Mouse (Mus musculus) embryonic facial prominence, embryonic 14.5 days (tissue): Measurements from ENCODE around the gene Hinfp. TPM values are rescaled to one million over a fixed set of nuclear protein-coding genes. Genes with fewer than 3 reads are reported as not detected.

Source experiments
- ATAC-seq: fragments of 200-750 bp; cut with Nextera tagmentation; 2 replicates; pipeline ENCODE4 v1.8.0; 2017; ENCODE audit warnings: low read depth, moderate number of reproducible peaks, moderate TSS enrichment
- DNase-seq: peaks from one replicate; pipeline ENCODE4 v3.0.0-alpha.2; 2015; ENCODE audit warnings: low spot score
- H3K27ac ChIP-seq: fragments of 300-500 bp; sonication (generic); replicated peaks from 2 replicates; pipeline ENCODE4 v1.5.1; 2014; ENCODE audit warnings: low read depth, mild to moderate bottlenecking, low read length, moderate library complexity
- H3K27me3 ChIP-seq: fragments of 300-500 bp; sonication (generic); replicated peaks from 2 replicates; pipeline ENCODE4 v1.6.1; 2014; ENCODE audit warnings: low read length; ENCODE audit not compliant: control insufficient read depth, insufficient read depth
- H3K36me3 ChIP-seq: fragments of 300-500 bp; sonication (generic); 2 replicates; pipeline ENCODE4 v1.6.1; 2014; ENCODE audit warnings: low read length, mixed read lengths; ENCODE audit not compliant: control insufficient read depth, insufficient read depth
- H3K4me1 ChIP-seq: fragments of 300-500 bp; sonication (generic); 2 replicates; pipeline ENCODE4 v1.6.1; 2014; ENCODE audit warnings: antibody characterized with exemption, low read length; ENCODE audit not compliant: control insufficient read depth, insufficient read depth
- H3K4me2 ChIP-seq: fragments of 300-500 bp; sonication (generic); 2 replicates; pipeline ENCODE4 v1.6.1; 2014; ENCODE audit warnings: low read depth, mild to moderate bottlenecking, low read length, moderate library complexity, mixed read lengths
- H3K4me3 ChIP-seq: fragments of 300-500 bp; sonication (generic); 2 replicates; pipeline ENCODE4 v1.5.1; 2014; ENCODE audit warnings: low read depth, mild to moderate bottlenecking, low read length
- H3K9ac ChIP-seq: fragments of 300-500 bp; sonication (generic); 2 replicates; pipeline ENCODE4 v1.6.1; 2014; ENCODE audit warnings: low read depth, mild to moderate bottlenecking, low read length, moderate library complexity, mixed read lengths
- H3K9me3 ChIP-seq: fragments of 300-500 bp; sonication (generic); 2 replicates; pipeline ENCODE4 v1.6.1; 2016; ENCODE audit warnings: low read length; ENCODE audit not compliant: control insufficient read depth
- WGBS: fragments of 180-500 bp; shearing (Covaris S2); extraction: QIAGEN DNeasy Blood & Tissue Kit; methylation state at CpG from one replicate; pipeline ENCODE4 v1.1.7; 2014; 5-methylcytosine and 5-hydroxymethylcytosine counted together
- polyA plus RNA-seq: library from polyadenylated mRNA; unstranded; fragments of >200 nt; fragmentation: Nextera tagmentation; extraction: Ambion mirVana; gene quantifications from 2 replicates; pipeline ENCODE4 v1.2.1, GENCODE M21; 2014

Hinfp gene
- polyA plus RNA-seq, 1 experiment from 2014 or later = 15.6 TPM

GRCm38 (mm10) chr9:44319887-44320798 is 14.7 kb upstream of the Hinfp start, which contains the start of gene C2cd2l:
C2cd2l (minus strand) TSS chr9:44320285.
- H3K27me3 ChIP-seq = no peaks in the 10 kb centered on the region
- peaks cover 17% of the 10 kb centered on the region for H3K36me3 ChIP-seq
- peak within 1 kb of the TSS; percentile 92 for H3K4me3 ChIP-seq
- peaks cover 13% of the 10 kb centered on the region for H3K4me1 ChIP-seq
- peak within 1 kb of the TSS; percentile 87 for H3K9ac ChIP-seq
- peak; percentile 98 for ATAC-seq
- H3K4me2 ChIP-seq = peak within 1 kb of the TSS; percentile 96
- no peaks in the 10 kb centered on the region for H3K9me3 ChIP-seq
- WGBS = under 1% methylated on average over 40 of the region's 67 CpGs
- peak; percentile 99 for DNase-seq
- peak within 1 kb of the TSS; percentile 70 for H3K27ac ChIP-seq

GRCm38 (mm10) chr9:44319105-44319886 is 13.8 kb upstream of the Hinfp start:
- H3K9ac ChIP-seq = peak overlapping the region; percentile 87
- 2% methylated on average over 23 of the region's 37 CpGs for WGBS
- H3K4me1 ChIP-seq = peaks cover 13% of the 10 kb centered on the region
- H3K36me3 ChIP-seq = peaks cover 26% of the 10 kb centered on the region
- peak overlapping the region; percentile 44 for H3K27ac ChIP-seq
- DNase-seq (peak; percentile 27), ATAC-seq (peak; percentile 2; the same call in 1 of the 2 replicates)
- H3K4me2 ChIP-seq = peak overlapping the region; percentile 96
- H3K27me3 ChIP-seq = no peaks in the 10 kb centered on the region
- peak overlapping the region; percentile 92 for H3K4me3 ChIP-seq
- H3K9me3 ChIP-seq = no peaks in the 10 kb centered on the region

GRCm38 (mm10) chr9:44318826-44319095 is 13.3 kb upstream of the Hinfp start:
- H3K9ac ChIP-seq = peak overlapping the region; percentile 87

GRCm38 (mm10) chr9:44318076-44318825 is 12.8 kb upstream of the Hinfp start:
- H3K9ac ChIP-seq = peak overlapping the region; percentile 87
- H3K27ac ChIP-seq = no peak overlapping the region
- H3K4me1 ChIP-seq = peaks cover 13% of the 10 kb centered on the region
- DNase-seq (no peak), ATAC-seq (no peak)
- no peaks in the 10 kb centered on the region for H3K27me3 ChIP-seq
- H3K36me3 ChIP-seq = peaks cover 36% of the 10 kb centered on the region
- H3K4me2 ChIP-seq = peak overlapping the region; percentile 96
- WGBS = 64% methylated on average over 5 of the region's 5 CpGs
- H3K9me3 ChIP-seq = no peaks in the 10 kb centered on the region
- peak overlapping the region; percentile 92; the same call in 1 of the 2 replicates for H3K4me3 ChIP-seq

More at GRCm38 (mm10) chr9:44318826-44319095, 13.3 kb upstream of the Hinfp start:
- peak overlapping the region; percentile 92 for H3K4me3 ChIP-seq
- H3K27me3 ChIP-seq = no peaks in the 10 kb centered on the region
- H3K9me3 ChIP-seq = no peaks in the 10 kb centered on the region
- no peak overlapping the region for H3K27ac ChIP-seq
- H3K36me3 ChIP-seq = peaks cover 31% of the 10 kb centered on the region
- peak overlapping the region; percentile 96 for H3K4me2 ChIP-seq
- DNase-seq = no peak
- H3K4me1 ChIP-seq = peaks cover 13% of the 10 kb centered on the region
- ATAC-seq = no peak
- 34% methylated on average over 3 of the region's 3 CpGs for WGBS

- no peak for ATAC-seq
- WGBS = 73% methylated on average over 4 of the region's 4 CpGs
- no peaks in the 10 kb centered on the region for H3K9me3 ChIP-seq
Measured at GRCm38 (mm10) chr9:44317452-44317851, 12.0 kb upstream of the Hinfp start.

GRCm38 (mm10) chr9:44314910-44315309 is 9.4 kb upstream of the Hinfp start:
- H3K36me3 ChIP-seq = peaks cover 52% of the 10 kb centered on the region
- H3K4me2 ChIP-seq = no peak overlapping the region
- no peak overlapping the region for H3K9ac ChIP-seq
- ATAC-seq (no peak), DNase-seq (no peak)
- H3K9me3 ChIP-seq = no peaks in the 10 kb centered on the region
- no peak overlapping the region for H3K4me3 ChIP-seq
- no peaks in the 10 kb centered on the region for H3K27me3 ChIP-seq
- H3K27ac ChIP-seq = no peak overlapping the region
- H3K4me1 ChIP-seq = peaks cover 13% of the 10 kb centered on the region
- 94% methylated on average over 18 of the region's 18 CpGs for WGBS

More at GRCm38 (mm10) chr9:44317452-44317851, 12.0 kb upstream of the Hinfp start:
- DNase-seq = no peak
- Histone ChIP-seq H3K36me3 (peaks cover 44% of the 10 kb centered on the region), H3K4me1 (peaks cover 13% of the 10 kb centered on the region), H3K4me2 (no peak overlapping the region), H3K4me3 (no peak overlapping the region), H3K27ac (no peak overlapping the region), H3K27me3 (no peaks in the 10 kb centered on the region), H3K9ac (no peak overlapping the region)

GRCm38 (mm10) chr9:44314257-44314547 is 8.7 kb upstream of the Hinfp start:
- Histone ChIP-seq H3K9ac (no peak overlapping the region), H3K4me3 (no peak overlapping the region), H3K9me3 (no peaks in the 10 kb centered on the region), H3K36me3 (peaks cover 52% of the 10 kb centered on the region), H3K4me1 (peaks cover 10% of the 10 kb centered on the region), H3K27me3 (no peaks in the 10 kb centered on the region), H3K27ac (no peak overlapping the region), H3K4me2 (no peak overlapping the region)
- DNase-seq (no peak), ATAC-seq (no peak)
- 76% methylated on average over 4 of the region's 4 CpGs for WGBS

- no peaks in the 10 kb centered on the region for H3K9me3 ChIP-seq
- ATAC-seq (no peak), DNase-seq (no peak)
- H3K4me3 ChIP-seq = no peak overlapping the region
- WGBS = 76% methylated on average over 19 of the region's 19 CpGs
- no peak overlapping the region for H3K4me2 ChIP-seq
- no peak overlapping the region for H3K9ac ChIP-seq
- H3K27ac ChIP-seq = no peak overlapping the region
- no peaks in the 10 kb centered on the region for H3K27me3 ChIP-seq
- H3K4me1 ChIP-seq = peaks cover 4% of the 10 kb centered on the region; the same call in 1 of the 2 replicates
- peaks cover 52% of the 10 kb centered on the region for H3K36me3 ChIP-seq
Measured at GRCm38 (mm10) chr9:44313476-44314256, 8.2 kb upstream of the Hinfp start.
